Mouse (Mus musculus) liver, adult 2 months (tissue): ENCODE measurements around the gene Fermt2.

Experiments used
- CTCF ChIP-seq: fragments of 200-500 bp; IDR thresholded peaks from 2 replicates; pipeline ENCODE4 v1.5.1; 2011; ENCODE audit warnings: low read depth, low read length, control low read depth
- POLR2A ChIP-seq: fragments of 200-500 bp; IDR thresholded peaks from 2 replicates; pipeline ENCODE4 v1.6.1; 2011; ENCODE audit warnings: low read length, control low read depth; ENCODE audit not compliant: insufficient read depth; ENCODE audit errors: extremely low read depth

- TF ChIP-seq CTCF = no peak
- TF ChIP-seq POLR2A = no peak
Measured at GRCm38 (mm10) chr14:45478977-45479806, 50.7 kb downstream of the Fermt2 start.
